Mouse (Mus musculus): ENCODE results near the gene Obscn. TPM values are rescaled to one million over a fixed set of nuclear protein-coding genes. Genes with fewer than 3 reads are reported as not detected.
A peak's percentile ranks its signal among the peaks of the same experiment; 100 is the strongest.

Gene Obscn
- polyA plus RNA-seq, 1 experiment from 2014 or later = 1.2 TPM

DNA sequence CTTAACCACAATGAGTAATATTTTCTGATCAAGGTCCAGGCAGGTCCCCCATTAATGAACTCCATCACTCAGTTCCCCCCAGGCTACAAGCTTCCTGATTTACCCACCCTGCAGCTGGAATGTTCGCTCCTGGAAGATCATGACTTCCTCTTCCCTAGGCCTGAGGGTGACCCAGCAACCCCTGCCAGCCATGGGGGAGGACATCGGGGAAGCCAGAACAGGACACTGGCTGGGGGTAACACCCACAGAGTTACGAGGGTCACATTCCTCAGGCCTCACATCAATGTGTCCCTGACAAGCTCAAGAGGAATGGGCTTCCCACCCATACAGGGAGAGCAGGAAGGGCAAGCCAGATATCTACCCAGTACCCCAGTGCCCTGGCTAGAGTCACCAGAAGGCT lies 33.6 kb upstream of the Obscn start:
- H3K9ac ChIP-seq (ENCODE audit: low read depth, low read length) = no peak overlapping the region
- no peak overlapping the region for H3K27ac ChIP-seq (ENCODE audit: low read depth, low read length)
- no peaks in the 10 kb centered on the region for H3K36me3 ChIP-seq (ENCODE audit: control insufficient read depth, insufficient read depth, low read length)
- DNase-seq (ENCODE audit: low spot score) (no peak), ATAC-seq (replicated peaks; ENCODE audit: low FRiP score) (no peak)
- WGBS = 60% methylated on average over 3 of the region's 3 CpGs
- H3K27me3 ChIP-seq (replicated peaks; ENCODE audit: control insufficient read depth, insufficient read depth, low read length) = peaks cover 12% of the 10 kb centered on the region
- peaks cover 15% of the 10 kb centered on the region for H3K4me1 ChIP-seq (replicated peaks; ENCODE audit: control insufficient read depth, insufficient read depth, low read length)
- no peak overlapping the region for H3K4me2 ChIP-seq
- H3K4me3 ChIP-seq (ENCODE audit: low read depth, low read length) = no peak overlapping the region
- H3K9me3 ChIP-seq (ENCODE audit: control insufficient read depth, low read length) = no peaks in the 10 kb centered on the region

DNA sequence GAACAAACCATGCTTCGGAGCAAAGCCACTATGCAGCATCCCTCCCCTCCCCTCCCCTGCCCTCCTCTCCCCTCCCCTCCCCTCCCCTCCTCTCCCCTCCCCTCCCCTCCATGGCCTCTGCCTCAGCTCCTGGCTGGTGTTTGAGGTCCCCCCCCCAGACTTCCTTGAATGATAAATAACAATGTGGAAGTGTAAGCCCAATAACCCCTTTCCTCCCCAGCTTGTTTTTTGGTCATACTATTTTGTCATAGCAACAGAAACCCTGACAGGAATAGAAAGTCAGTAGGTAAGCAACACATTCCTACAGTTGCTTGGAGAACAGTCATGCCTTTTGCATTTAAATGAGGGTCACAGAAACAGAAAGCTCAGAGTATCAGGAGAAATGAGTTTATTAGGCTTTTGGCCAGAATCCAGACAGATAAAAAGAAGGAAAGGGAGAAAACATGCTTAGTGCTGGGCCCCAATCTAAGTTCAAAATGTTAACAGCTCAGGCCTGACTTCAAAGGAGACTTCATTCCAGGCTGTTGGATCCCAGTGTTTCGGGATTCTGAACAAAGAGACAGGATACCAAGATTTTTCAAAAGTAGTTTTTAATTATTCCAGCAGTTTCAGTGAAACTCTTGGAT lies 29.5 kb upstream of the Obscn start:
- H3K36me3 ChIP-seq (ENCODE audit: control insufficient read depth, insufficient read depth, low read length) = no peaks in the 10 kb centered on the region; the same call in 1 of the 2 replicates
- DNase-seq (ENCODE audit: low spot score) (no peak), ATAC-seq (replicated peaks; ENCODE audit: low FRiP score) (no peak)
- H3K27me3 ChIP-seq (replicated peaks; ENCODE audit: control insufficient read depth, insufficient read depth, low read length) = no peaks in the 10 kb centered on the region
- H3K4me2 ChIP-seq = no peak overlapping the region
- peaks cover 33% of the 10 kb centered on the region for H3K4me1 ChIP-seq (replicated peaks; ENCODE audit: control insufficient read depth, insufficient read depth, low read length)
- peak overlapping the region; percentile 42; the same call in 1 of the 2 replicates for H3K9ac ChIP-seq (ENCODE audit: low read depth, low read length)
- no peaks in the 10 kb centered on the region for H3K9me3 ChIP-seq (ENCODE audit: control insufficient read depth, low read length)
- H3K4me3 ChIP-seq (ENCODE audit: low read depth, low read length) = no peak overlapping the region
- H3K27ac ChIP-seq (ENCODE audit: low read depth, low read length) = peak overlapping the region; percentile 100
- 45% methylated on average over 2 of the region's 2 CpGs for WGBS

DNA sequence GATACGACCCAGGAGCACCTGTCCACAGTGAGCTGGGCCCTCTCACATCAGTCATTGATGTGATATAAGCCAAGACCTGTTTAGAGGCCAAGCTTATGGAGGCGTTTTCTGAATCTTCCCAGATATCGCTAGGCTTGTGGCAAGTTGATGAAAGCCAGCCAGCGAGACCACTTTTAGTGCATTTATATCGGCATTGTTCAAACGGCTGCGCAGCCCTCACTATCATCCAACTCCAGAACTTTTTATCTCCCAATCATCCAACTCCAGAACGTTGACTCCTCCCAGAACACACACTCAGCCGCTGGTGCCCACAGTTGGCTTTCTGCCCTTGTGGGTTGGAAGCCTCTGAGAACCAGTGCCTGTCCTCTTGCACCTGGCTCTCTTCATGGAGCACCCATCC lies 28.2 kb upstream of the Obscn start:
- DNase-seq (ENCODE audit: low spot score) = peak; percentile 64
- no peaks in the 10 kb centered on the region for H3K27me3 ChIP-seq (replicated peaks; ENCODE audit: control insufficient read depth, insufficient read depth, low read length)
- peak overlapping the region; percentile 100 for H3K27ac ChIP-seq (ENCODE audit: low read depth, low read length)
- peak overlapping the region; percentile 92 for H3K4me2 ChIP-seq
- H3K9ac ChIP-seq (ENCODE audit: low read depth, low read length) = peak overlapping the region; percentile 94
- peaks cover 30% of the 10 kb centered on the region for H3K4me1 ChIP-seq (replicated peaks; ENCODE audit: control insufficient read depth, insufficient read depth, low read length)
- ATAC-seq (replicated peaks; ENCODE audit: low FRiP score) = peak; percentile 80
- no peaks in the 10 kb centered on the region; the same call in 1 of the 2 replicates for H3K36me3 ChIP-seq (ENCODE audit: control insufficient read depth, insufficient read depth, low read length)
- WGBS = 42% methylated on average over 9 of the region's 9 CpGs
- peak overlapping the region; percentile 77 for H3K4me3 ChIP-seq (ENCODE audit: low read depth, low read length)
- no peaks in the 10 kb centered on the region for H3K9me3 ChIP-seq (ENCODE audit: control insufficient read depth, low read length)

DNA sequence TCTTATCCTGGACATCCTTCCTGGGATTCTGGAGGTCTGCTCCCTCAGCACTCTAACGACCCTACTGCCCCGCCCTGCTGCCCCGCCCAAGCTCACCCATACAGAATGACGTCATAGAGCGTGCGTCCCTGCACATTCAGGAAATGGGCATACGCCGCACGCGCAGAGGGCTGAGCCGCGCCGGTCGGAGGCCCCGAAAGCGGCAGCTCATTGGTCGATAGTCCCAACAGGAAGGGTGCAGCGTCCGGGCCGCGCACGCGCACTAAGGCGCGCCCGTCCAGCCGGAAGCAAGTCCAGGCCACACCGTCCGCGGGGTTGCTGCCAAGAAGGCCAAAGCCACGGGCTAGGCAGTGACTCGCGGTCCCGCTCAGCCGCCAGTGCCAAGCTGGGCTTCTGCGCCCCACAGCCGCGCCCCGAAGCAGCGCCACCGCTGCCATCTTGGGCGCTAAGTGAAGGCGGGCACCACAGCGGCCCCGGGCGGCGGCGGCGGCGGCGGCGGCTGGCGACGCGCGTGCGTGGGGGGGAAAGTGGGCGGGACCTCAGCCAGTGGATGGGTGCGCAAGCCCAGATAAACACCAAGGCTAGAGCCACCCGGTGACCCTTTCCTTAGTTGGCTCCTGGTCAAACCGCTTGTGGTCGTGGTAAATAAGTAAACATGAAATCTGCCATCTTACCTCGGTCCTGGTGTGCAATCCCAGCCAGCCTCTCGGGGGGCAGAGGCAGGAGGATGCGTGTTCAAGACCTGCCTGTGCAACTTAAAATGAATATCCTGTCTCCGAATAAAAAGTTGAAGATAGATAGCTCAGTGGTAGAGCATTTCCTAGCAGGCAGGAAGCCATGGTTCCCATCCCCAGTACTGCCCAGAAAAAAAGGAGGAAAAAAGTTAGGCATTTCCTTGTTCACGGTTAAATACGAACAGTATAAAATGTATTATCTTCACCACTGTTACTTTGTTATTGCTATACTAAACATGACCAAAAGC lies 27.3 kb upstream of the Obscn start, which contains the start of gene Iba57:
Gene Iba57, minus strand, starts transcription at position 485 of the 982 bp plus-strand sequence.
- H3K4me1 ChIP-seq (replicated peaks; ENCODE audit: control insufficient read depth, insufficient read depth, low read length) = peaks cover 30% of the 10 kb centered on the region

DNA sequence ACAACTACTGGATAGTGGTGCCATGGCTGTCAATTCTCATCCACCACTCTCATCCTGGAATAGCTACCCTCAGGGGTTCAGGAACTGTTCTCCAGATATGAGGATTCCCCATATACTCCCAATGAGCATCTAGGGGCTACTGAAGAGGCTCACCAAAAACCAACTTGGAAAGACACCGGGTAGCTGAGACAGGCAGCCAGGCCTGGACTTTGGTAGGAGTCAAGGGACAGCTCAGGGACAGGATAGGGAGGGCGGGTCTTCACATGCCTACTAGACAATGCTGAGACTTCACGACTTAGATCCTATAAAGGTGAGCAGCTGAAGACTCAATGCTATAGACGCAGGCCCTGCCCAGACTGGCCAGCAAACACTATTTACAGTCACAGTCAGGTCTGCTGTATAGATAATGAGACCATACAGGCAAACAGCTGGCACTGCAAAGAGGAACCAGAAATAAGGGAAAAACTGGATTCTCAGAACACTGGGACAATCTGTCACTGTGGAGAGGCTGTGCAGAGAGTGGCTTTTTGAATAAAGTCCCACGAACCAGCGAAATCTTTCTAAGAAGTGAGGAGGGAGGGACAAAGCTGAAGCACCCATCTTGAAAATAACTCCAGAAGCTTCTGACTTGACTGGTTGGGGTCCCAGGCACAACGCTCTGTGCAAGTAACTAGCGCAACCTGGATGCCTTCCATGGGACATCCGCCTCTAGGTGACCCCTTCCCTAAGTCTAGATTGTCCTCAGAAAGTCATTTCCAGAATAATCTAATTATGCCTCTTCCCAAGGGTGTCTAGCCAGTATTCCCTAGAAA lies 26.4 kb upstream of the Obscn start:
- WGBS = 59% methylated on average over 9 of the region's 9 CpGs
- peak overlapping the region; percentile 92 for H3K4me2 ChIP-seq
- peaks cover 30% of the 10 kb centered on the region for H3K4me1 ChIP-seq (replicated peaks; ENCODE audit: control insufficient read depth, insufficient read depth, low read length)
- H3K9ac ChIP-seq (ENCODE audit: low read depth, low read length) = peak overlapping the region; percentile 60
- peak overlapping the region; percentile 77 for H3K4me3 ChIP-seq (ENCODE audit: low read depth, low read length)
- no peaks in the 10 kb centered on the region for H3K27me3 ChIP-seq (replicated peaks; ENCODE audit: control insufficient read depth, insufficient read depth, low read length)
- no peaks in the 10 kb centered on the region for H3K9me3 ChIP-seq (ENCODE audit: control insufficient read depth, low read length)
- DNase-seq (ENCODE audit: low spot score) (no peak), ATAC-seq (replicated peaks; ENCODE audit: low FRiP score) (peak; percentile 1)
- peak overlapping the region; percentile 100 for H3K27ac ChIP-seq (ENCODE audit: low read depth, low read length)
- peaks cover 11% of the 10 kb centered on the region for H3K36me3 ChIP-seq (ENCODE audit: control insufficient read depth, insufficient read depth, low read length)

More for the DNA sequence above, 27.3 kb upstream of the Obscn start, which contains the start of gene Iba57:
- H3K27me3 ChIP-seq (replicated peaks; ENCODE audit: control insufficient read depth, insufficient read depth, low read length) = no peaks in the 10 kb centered on the region
- H3K9me3 ChIP-seq (ENCODE audit: control insufficient read depth, low read length) = no peaks in the 10 kb centered on the region
- WGBS = 2% methylated on average over 68 of the region's 68 CpGs
- H3K4me2 ChIP-seq = peak within 1 kb of the TSS; percentile 92
- ATAC-seq (replicated peaks; ENCODE audit: low FRiP score) (peak; percentile 91), DNase-seq (ENCODE audit: low spot score) (peak; percentile 96)
- H3K9ac ChIP-seq (ENCODE audit: low read depth, low read length) = peak within 1 kb of the TSS; percentile 94
- H3K36me3 ChIP-seq (ENCODE audit: control insufficient read depth, insufficient read depth, low read length) = peaks cover 2% of the 10 kb centered on the region
- H3K27ac ChIP-seq (ENCODE audit: low read depth, low read length) = peak within 1 kb of the TSS; percentile 100
- peak within 1 kb of the TSS; percentile 77 for H3K4me3 ChIP-seq (ENCODE audit: low read depth, low read length)

DNA sequence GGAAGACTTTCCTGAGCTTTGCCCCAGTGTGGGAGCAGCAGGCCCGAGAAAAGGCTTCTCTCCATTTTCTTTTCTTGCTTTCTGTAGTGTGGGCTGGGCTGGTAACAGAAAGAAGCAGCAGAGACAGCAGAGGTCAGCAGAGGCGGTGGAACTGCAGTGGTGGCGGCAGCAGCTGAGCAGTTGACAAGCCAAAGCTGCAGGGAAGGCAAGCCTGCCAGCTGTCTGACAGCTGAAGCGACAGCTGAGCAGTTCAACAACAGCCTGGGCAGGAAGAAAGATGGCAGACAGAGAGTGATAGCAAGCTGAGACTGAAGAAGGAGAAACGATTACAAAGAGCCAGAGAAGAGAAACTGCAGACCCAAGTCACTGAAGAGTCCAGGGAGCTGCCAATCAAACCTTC lies 25.2 kb upstream of the Obscn start:
- no peaks in the 10 kb centered on the region for H3K27me3 ChIP-seq (replicated peaks; ENCODE audit: control insufficient read depth, insufficient read depth, low read length)
- H3K27ac ChIP-seq (ENCODE audit: low read depth, low read length) = no peak overlapping the region
- ATAC-seq (replicated peaks; ENCODE audit: low FRiP score) (no peak), DNase-seq (ENCODE audit: low spot score) (no peak)
- peak overlapping the region; percentile 92; the same call in 1 of the 2 replicates for H3K4me2 ChIP-seq
- peaks cover 14% of the 10 kb centered on the region for H3K36me3 ChIP-seq (ENCODE audit: control insufficient read depth, insufficient read depth, low read length)
- no peak overlapping the region for H3K4me3 ChIP-seq (ENCODE audit: low read depth, low read length)
- no peaks in the 10 kb centered on the region for H3K9me3 ChIP-seq (ENCODE audit: control insufficient read depth, low read length)
- peak overlapping the region; percentile 22; the same call in 1 of the 2 replicates for H3K9ac ChIP-seq (ENCODE audit: low read depth, low read length)
- WGBS = 83% methylated on average over 5 of the region's 5 CpGs
- peaks cover 28% of the 10 kb centered on the region for H3K4me1 ChIP-seq (replicated peaks; ENCODE audit: control insufficient read depth, insufficient read depth, low read length)

DNA sequence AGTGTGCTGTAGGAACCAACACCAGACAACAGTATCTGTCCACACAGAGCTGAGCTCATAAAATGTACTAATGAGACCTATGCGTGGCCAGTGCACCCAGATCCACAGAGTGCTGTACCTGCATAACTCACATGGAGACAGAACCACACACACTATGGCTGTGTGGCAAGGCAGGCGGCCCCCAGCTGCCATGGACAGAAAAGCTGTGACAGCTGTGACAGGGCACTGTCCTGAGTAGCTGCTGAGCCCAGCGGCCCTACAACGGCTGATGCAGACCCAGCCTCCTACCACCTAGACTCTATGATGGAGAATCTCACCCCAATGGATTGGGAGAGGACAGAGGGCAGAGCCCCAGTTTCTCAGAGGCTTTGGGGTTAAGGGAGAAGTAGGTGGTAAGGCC lies 23.4 kb upstream of the Obscn start:
- Histone ChIP-seq H3K9me3 (ENCODE audit: control insufficient read depth, low read length) (no peaks in the 10 kb centered on the region), H3K4me3 (ENCODE audit: low read depth, low read length) (no peak overlapping the region), H3K27ac (ENCODE audit: low read depth, low read length) (no peak overlapping the region), H3K36me3 (ENCODE audit: control insufficient read depth, insufficient read depth, low read length) (peaks cover 18% of the 10 kb centered on the region), H3K27me3 (replicated peaks; ENCODE audit: control insufficient read depth, insufficient read depth, low read length) (no peaks in the 10 kb centered on the region), H3K4me2 (no peak overlapping the region), H3K9ac (ENCODE audit: low read depth, low read length) (no peak overlapping the region), H3K4me1 (replicated peaks; ENCODE audit: control insufficient read depth, insufficient read depth, low read length) (peaks cover 18% of the 10 kb centered on the region)
- DNase-seq (ENCODE audit: low spot score) (no peak), ATAC-seq (replicated peaks; ENCODE audit: low FRiP score) (no peak)
- WGBS = 83% methylated on average over 4 of the region's 4 CpGs

DNA sequence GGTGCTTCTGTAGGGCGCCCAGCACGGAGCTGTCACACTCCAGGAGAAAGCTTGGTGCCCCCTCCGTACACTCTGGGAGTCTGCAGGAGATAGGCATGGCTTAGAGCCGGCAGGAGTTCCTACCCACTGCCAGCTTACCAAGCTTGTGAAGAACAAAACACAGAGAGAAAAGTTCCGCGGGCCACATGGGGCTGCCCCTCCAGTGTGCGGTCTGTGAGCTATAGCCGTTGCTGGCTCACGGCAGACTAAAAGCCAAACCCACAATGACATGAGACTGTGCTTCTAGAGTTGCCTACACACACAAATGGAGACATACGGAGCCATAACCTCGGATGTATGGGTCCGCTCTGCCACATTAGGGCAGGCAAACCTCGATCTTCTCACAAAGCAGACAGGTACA lies 22.9 kb upstream of the Obscn start:
- ATAC-seq (replicated peaks; ENCODE audit: low FRiP score) = no peak
- WGBS = 95% methylated on average over 13 of the region's 13 CpGs
- Histone ChIP-seq H3K4me2 (no peak overlapping the region), H3K9ac (ENCODE audit: low read depth, low read length) (no peak overlapping the region), H3K4me3 (ENCODE audit: low read depth, low read length) (no peak overlapping the region), H3K27ac (ENCODE audit: low read depth, low read length) (no peak overlapping the region), H3K4me1 (replicated peaks; ENCODE audit: control insufficient read depth, insufficient read depth, low read length) (peaks cover 13% of the 10 kb centered on the region), H3K9me3 (ENCODE audit: control insufficient read depth, low read length) (no peaks in the 10 kb centered on the region), H3K27me3 (replicated peaks; ENCODE audit: control insufficient read depth, insufficient read depth, low read length) (no peaks in the 10 kb centered on the region), H3K36me3 (ENCODE audit: control insufficient read depth, insufficient read depth, low read length) (peaks cover 18% of the 10 kb centered on the region)
- no peak for DNase-seq (ENCODE audit: low spot score)
